Mouse (Mus musculus) E14TG2a.4 (cell line): ENCODE data around the gene Myo10.

ENCODE experiments used
- CTCF ChIP-seq: conservative IDR thresholded peaks from 2 replicates; pipeline ENCODE4 v1.5.1; 2014; ENCODE audit warnings: low read length
- NANOG ChIP-seq: IDR thresholded peaks from 2 replicates; pipeline ENCODE4 v1.6.1; 2014; ENCODE audit warnings: borderline replicate concordance, low read length, mixed read lengths
- POU5F1 ChIP-seq: IDR thresholded peaks from 2 replicates; pipeline ENCODE4 v1.6.1; 2014; ENCODE audit warnings: low read length, borderline replicate concordance

GRCm38 (mm10) chr15:25821981-25822380 lies 199.7 kb downstream of the Myo10 start:
- no peak for TF ChIP-seq CTCF
- TF ChIP-seq POU5F1 = no peak
- TF ChIP-seq NANOG = no peak
